Mouse (Mus musculus) left cerebral cortex, postnatal 10 days (tissue): ENCODE data around the gene Tinf2. TPM values are rescaled to one million over a fixed set of nuclear protein-coding genes. Genes with fewer than 3 reads are reported as not detected.

Source experiments
- DNase-seq, 2 experiments: peaks; one replicate each; pipeline ENCODE4 v3.0.0; 2021 to 2022; ENCODE audit warnings: low spot score in 2 of 2, mixed read lengths in 1 of 2; ENCODE audit errors: extremely low spot score in 1 of 2
- intact Hi-C: fragments of 180-260 bp; cut with DNase I; formaldehyde crosslinking; loops from one replicate; pipeline ENCODE4 v1.15.1; 2025
- total RNA-seq, 2 experiments: library from RNA; stranded (reverse); gene quantifications; 2 replicates each; pipeline ENCODE4 v1.2.3; 2021

The Tinf2 gene
- total RNA-seq, 2 experiments from 2014 or later: 13.9 to 16.0 TPM

- intact Hi-C loops: no loop called here
- peak; percentile 66 to 85 for DNase-seq
Measured at GRCm38 (mm10) chr14:55643060-55643907, 38.3 kb downstream of the Tinf2 start, which contains the start of gene Tm9sf1. Gene Tm9sf1 (minus strand): TSS chr14:55643806.

DNA sequence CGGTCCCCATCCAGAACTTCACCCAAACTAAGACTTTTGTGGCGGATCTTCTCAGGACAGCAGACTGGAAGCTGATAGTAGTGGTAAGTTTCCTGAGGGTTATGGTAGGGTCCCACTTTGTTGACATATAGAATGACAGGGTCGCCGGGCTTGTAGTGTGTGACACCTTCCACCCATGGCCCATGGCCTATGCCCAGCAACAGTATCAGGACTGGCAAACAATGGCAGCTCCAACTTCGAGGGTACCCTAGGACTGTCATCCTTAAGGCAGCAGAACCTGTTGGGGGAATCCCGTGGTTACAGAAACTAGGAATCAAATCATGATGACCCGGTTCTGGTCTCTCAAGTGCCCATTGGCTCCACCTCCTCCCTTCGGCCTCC lies 39.0 kb downstream of the Tinf2 start:
- intact Hi-C loops: no loop called here
- DNase-seq: no peak

- intact Hi-C loops: no loop called here
- no peak for DNase-seq
Measured at GRCm38 (mm10) chr14:55641291-55641690, 40.3 kb downstream of the Tinf2 start.

DNA sequence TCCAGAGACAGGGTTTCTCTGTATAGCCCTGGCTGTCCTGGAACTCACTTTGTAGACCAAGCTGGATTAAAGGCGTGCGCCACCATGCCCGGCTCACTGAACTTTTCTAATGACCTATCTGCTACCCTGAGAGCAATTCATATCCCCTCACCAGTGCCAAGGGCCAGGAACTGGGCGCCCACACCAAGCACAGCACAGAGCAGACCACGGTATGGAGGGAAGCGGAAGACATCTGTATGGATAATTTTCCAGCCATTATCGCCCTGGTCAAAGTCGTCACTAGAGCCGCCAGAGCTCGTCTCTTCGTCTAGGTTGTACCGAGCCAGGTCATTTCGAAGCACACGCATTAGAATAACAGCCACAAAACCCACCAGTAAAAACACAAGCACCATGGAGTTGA lies 40.8 kb downstream of the Tinf2 start:
- DNase-seq: no peak
- intact Hi-C loops: no loop called here

GRCm38 (mm10) chr14:55637795-55638194 lies 43.8 kb downstream of the Tinf2 start, which contains the start of gene Gm49378:
Gene Gm49378 (minus strand): TSS chr14:55637895.
- no peak for DNase-seq
- intact Hi-C loops: no loop called here

GRCm38 (mm10) chr14:55635523-55636007 lies 46.1 kb downstream of the Tinf2 start, which contains the start of gene Ipo4:
Gene Ipo4 (minus strand): TSS chr14:55635957.
- intact Hi-C loops: no loop called here
- DNase-seq: peak; percentile 89 to 94

GRCm38 (mm10) chr14:55634874-55635522 lies 46.6 kb downstream of the Tinf2 start:
- peak; percentile 20 to 51 for DNase-seq
- intact Hi-C loops: no loop called here

DNA sequence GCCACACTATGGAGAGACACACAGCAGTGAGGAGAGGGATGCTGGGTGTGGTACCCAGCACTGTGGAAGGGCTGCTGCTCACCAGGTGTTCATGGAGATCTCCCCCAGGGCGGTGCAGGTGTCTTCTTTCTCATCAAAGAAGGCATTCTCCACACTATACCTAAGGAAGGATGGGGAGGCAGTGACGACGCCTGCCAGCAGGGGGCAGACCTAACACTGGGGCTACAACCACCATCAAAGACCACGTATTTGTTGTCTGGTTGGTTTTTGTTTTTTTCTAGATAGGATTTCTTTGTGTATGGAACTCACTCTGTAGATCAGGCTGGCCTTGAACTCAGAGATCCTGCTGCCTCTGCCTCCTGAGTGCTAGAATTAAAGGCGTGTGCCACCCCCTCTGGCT lies 52.3 kb downstream of the Tinf2 start:
- no peak for DNase-seq

GRCm38 (mm10) chr14:55628077-55628827 lies 53.4 kb downstream of the Tinf2 start:
- intact Hi-C loops: no loop called here
- no peak for DNase-seq

More for the DNA sequence above, 52.3 kb downstream of the Tinf2 start:
- intact Hi-C loops: no loop called here

Other genes with a start within 250 kb of the Tinf2 start
- 10 to 100 TPM; 11.6 to 12.9 TPM for gene Dhrs4, start 203.1 kb downstream of the Tinf2 start, total RNA-seq
- 100 to 1,000 TPM; 105 to 109 TPM for gene Carmil3, start 191.2 kb downstream of the Tinf2 start, total RNA-seq
- gene Cpne6, start 171.4 kb downstream of the Tinf2 start, total RNA-seq: 100 to 1,000 TPM; 176 to 200 TPM
- under 1 TPM; 0.18 to 0.49 TPM for gene Nrl, start 156.8 kb downstream of the Tinf2 start, total RNA-seq
- 10 to 100 TPM; 13.3 to 15.5 TPM for gene Pck2, start 141.6 kb downstream of the Tinf2 start, total RNA-seq
- gene Dcaf11, start 121.8 kb downstream of the Tinf2 start, total RNA-seq: 10 to 100 TPM; 66.1 to 68.0 TPM
- gene A730061H03Rik, start 121.4 kb downstream of the Tinf2 start, total RNA-seq: not detected
- not detected for gene Fitm1, start 106.2 kb downstream of the Tinf2 start, total RNA-seq
- 10 to 100 TPM; 83.0 to 84.9 TPM for gene Psme1, start 103.7 kb downstream of the Tinf2 start, total RNA-seq
- gene Emc9, start 96.5 kb downstream of the Tinf2 start, total RNA-seq: 10 to 100 TPM; 42.7 to 49.1 TPM
- 10 to 100 TPM; 56.3 to 67.2 TPM for gene Psme2, start 90.7 kb downstream of the Tinf2 start, total RNA-seq
- 10 to 100 TPM; 33.3 to 45.4 TPM for gene Rnf31, start 90.1 kb downstream of the Tinf2 start, total RNA-seq
- gene Irf9, start 78.2 kb downstream of the Tinf2 start, total RNA-seq: 10 to 100 TPM; 10.0 to 12.5 TPM
- gene Rec8, start 63.8 kb downstream of the Tinf2 start, total RNA-seq: 1 to 10 TPM; 2.9 to 3.2 TPM
- gene Ipo4, start 45.9 kb downstream of the Tinf2 start, total RNA-seq: 100 to 1,000 TPM; 141 to 164 TPM
- 1 to 10 TPM; 3.2 to 5.5 TPM for gene Gm49378, start 43.9 kb downstream of the Tinf2 start, total RNA-seq
- 10 to 100 TPM; 43.1 to 45.0 TPM for gene Tm9sf1, start 38.0 kb downstream of the Tinf2 start, total RNA-seq
- gene Tssk4, start 31.6 kb downstream of the Tinf2 start, total RNA-seq: under 1 TPM; 0.75 to 0.85 TPM
- gene Mdp1, start 21.3 kb downstream of the Tinf2 start, total RNA-seq: 10 to 100 TPM; 43.7 to 48.4 TPM
- 10 to 100 TPM; 27.6 to 27.9 TPM for gene Gmpr2, start 9.9 kb downstream of the Tinf2 start, total RNA-seq
- 100 to 1,000 TPM; 355 to 367 TPM for gene Nedd8, start 9.7 kb downstream of the Tinf2 start, total RNA-seq
- under 1 TPM in 1 of 2 experiments, not detected in 1; 0.24 TPM for gene Tgm1, start 32.1 kb upstream of the Tinf2 start, total RNA-seq
- 10 to 100 TPM; 46.6 to 48.2 TPM for gene Rabggta, start 40.4 kb upstream of the Tinf2 start, total RNA-seq
- gene Dhrs1, start 63.9 kb upstream of the Tinf2 start, total RNA-seq: 10 to 100 TPM; 93.2 to 94.9 TPM
- 10 to 100 TPM; 15.8 to 18.5 TPM for gene Nop9, start 63.9 kb upstream of the Tinf2 start, total RNA-seq
- gene Cideb, start 76.6 kb upstream of the Tinf2 start, total RNA-seq: under 1 TPM; 0.49 to 0.84 TPM
- under 1 TPM; 0.41 to 0.43 TPM for gene Ltb4r2, start 79.6 kb upstream of the Tinf2 start, total RNA-seq
- under 1 TPM; 0.51 to 0.64 TPM for gene Ltb4r1, start 84.1 kb upstream of the Tinf2 start, total RNA-seq
- gene Adcy4, start 102.3 kb upstream of the Tinf2 start, total RNA-seq: 1 to 10 TPM; 3.3 to 4.0 TPM
- gene Ripk3, start 107.0 kb upstream of the Tinf2 start, total RNA-seq: 1 to 10 TPM; 2.0 to 2.6 TPM
- gene Nfatc4, start 141.3 kb upstream of the Tinf2 start, total RNA-seq: 1 to 10 TPM; 3.9 to 4.1 TPM
- 10 to 100 TPM; 12.3 to 13.1 TPM for gene Nynrin, start 172.2 kb upstream of the Tinf2 start, total RNA-seq
- gene Cbln3, start 202.6 kb upstream of the Tinf2 start, total RNA-seq: under 1 TPM; 0.28 to 0.65 TPM
- 10 to 100 TPM in 1 of 2 experiments, 1 to 10 TPM in 1; 9.8 to 11.3 TPM for gene Khnyn, start 203.1 kb upstream of the Tinf2 start, total RNA-seq
- gene Sdr39u1, start 218.5 kb upstream of the Tinf2 start, total RNA-seq: 10 to 100 TPM; 90.4 to 96.1 TPM